Mouse (Mus musculus): ENCODE results near the gene Xxylt1.
A peak's percentile ranks its signal among the peaks of the same experiment; 100 is the strongest.

Xxylt1 gene

GRCm38 (mm10) chr16:30995446-30995845, 85.8 kb downstream of the Xxylt1 start:
- no peak for ATAC-seq (ENCODE audit: insufficient number of reproducible peaks, low FRiP score, low TSS enrichment)

GRCm38 (mm10) chr16:30994881-30995280, 86.4 kb downstream of the Xxylt1 start:
- no peak for ATAC-seq (ENCODE audit: insufficient number of reproducible peaks, low FRiP score, low TSS enrichment)

DNA sequence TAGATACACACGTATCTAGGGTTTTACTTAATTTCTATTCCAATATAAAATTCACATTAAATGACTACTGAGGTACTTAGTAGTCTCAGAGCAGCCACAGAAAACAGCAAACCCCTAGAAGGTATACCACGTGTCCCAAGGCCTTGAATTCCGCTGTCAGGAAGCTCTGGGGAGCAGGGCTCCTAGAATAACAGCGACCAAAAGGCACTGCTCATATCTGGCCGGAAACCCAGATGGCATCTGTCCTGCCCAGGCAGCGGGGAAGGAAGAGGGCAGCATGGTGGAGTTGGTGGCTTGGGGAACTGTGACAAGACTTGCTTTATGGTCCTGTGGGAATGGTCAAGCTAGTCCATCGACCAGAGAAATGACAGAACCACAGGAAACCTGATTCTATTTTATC, 86.9 kb downstream of the Xxylt1 start:
- ATAC-seq (ENCODE audit: insufficient number of reproducible peaks, low FRiP score, low TSS enrichment): no peak

GRCm38 (mm10) chr16:30992568-30992967, 88.7 kb downstream of the Xxylt1 start:
- ATAC-seq (ENCODE audit: insufficient number of reproducible peaks, low FRiP score, low TSS enrichment): peak; percentile 78

GRCm38 (mm10) chr16:30990661-30991060, 90.6 kb downstream of the Xxylt1 start:
- ATAC-seq (ENCODE audit: insufficient number of reproducible peaks, low FRiP score, low TSS enrichment): no peak

GRCm38 (mm10) chr16:30988225-30988624, 93.0 kb downstream of the Xxylt1 start:
- ATAC-seq (ENCODE audit: insufficient number of reproducible peaks, low FRiP score, low TSS enrichment): no peak

DNA sequence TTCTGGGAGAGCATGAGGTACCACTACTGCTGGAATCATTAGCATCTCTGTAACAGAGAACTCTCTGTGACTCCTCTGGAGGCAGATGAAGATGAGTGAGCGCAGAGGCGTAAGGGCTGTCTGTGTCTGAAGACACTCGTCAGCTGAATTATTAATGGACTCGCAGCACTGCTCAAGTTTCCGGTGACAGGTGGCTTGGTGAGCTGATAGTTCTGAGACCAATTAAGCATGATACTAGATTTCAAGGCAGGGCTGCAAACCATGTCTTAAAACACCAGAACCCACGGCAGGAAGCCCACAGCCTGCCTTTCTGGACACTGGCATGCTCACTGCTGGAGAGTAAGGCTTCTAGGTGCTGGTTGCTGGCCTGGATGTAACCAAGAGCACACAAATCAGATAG, 93.5 kb downstream of the Xxylt1 start:
- ATAC-seq (ENCODE audit: insufficient number of reproducible peaks, low FRiP score, low TSS enrichment): no peak

DNA sequence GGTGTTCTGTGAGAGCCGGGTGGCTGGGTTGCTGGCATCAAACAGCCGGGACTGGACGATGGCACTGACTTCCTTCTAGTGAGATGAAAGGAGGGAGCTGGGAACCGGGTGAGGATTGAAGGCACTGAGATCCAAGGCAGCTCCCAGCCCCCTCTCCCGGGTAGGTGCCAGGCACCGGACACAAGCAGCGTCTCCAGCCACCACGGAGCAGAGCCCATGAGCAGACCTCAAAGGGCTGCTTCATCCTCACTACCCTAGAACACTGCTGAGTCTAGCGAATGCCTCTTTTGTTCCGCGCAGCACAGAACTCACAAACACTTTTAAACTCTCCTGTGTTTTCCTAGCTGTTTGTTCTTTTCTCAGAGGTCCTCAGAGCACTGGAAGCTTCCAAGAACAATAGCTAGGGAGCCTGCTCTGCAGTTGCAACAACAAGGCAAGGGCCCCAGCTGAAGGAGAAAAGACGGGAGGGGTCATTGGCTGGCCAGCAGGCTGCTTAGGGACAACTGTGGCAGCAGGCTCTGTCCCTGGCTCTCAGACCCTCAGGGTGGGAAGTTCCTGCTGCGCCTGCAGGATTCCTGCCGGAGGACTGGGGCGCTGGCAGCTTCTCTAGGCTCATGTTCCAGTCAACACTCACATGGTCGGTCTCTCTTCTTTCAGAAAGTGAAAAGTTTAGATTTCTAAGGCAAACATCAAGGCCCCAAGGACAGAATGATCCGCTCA, 96.2 kb downstream of the Xxylt1 start:
- ATAC-seq (ENCODE audit: insufficient number of reproducible peaks, low FRiP score, low TSS enrichment): no peak

- ATAC-seq (ENCODE audit: insufficient number of reproducible peaks, low FRiP score, low TSS enrichment): no peak
Measured at GRCm38 (mm10) chr16:30984101-30984500, 97.1 kb downstream of the Xxylt1 start.

DNA sequence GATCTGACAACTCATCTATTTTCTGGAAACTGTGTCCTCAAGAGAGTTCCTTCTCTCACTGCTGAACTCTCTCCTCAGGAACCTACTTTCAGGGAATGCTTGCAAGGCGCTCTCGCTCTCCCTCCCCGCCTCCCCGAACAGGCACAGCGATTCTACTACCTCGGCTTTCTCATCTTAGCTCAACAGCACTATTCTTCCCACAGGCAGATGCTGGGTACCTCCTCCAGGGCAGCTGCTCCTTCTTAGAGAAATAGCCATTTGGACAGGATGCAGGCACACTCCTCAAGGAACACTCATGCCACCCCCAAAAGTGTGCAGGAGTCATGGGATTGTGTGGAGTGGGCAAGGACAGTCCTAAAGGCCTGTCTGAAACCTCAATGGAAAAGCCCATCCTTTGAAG, 97.5 kb downstream of the Xxylt1 start:
- ATAC-seq (ENCODE audit: insufficient number of reproducible peaks, low FRiP score, low TSS enrichment): no peak

- ATAC-seq (ENCODE audit: insufficient number of reproducible peaks, low FRiP score, low TSS enrichment): no peak
Measured at GRCm38 (mm10) chr16:30983281-30983680, 98.0 kb downstream of the Xxylt1 start.

- ATAC-seq (ENCODE audit: insufficient number of reproducible peaks, low FRiP score, low TSS enrichment): peak; percentile 77
Measured at GRCm38 (mm10) chr16:30981345-30981744, 99.9 kb downstream of the Xxylt1 start.

GRCm38 (mm10) chr16:30979905-30980304, 101.3 kb downstream of the Xxylt1 start:
- no peak for ATAC-seq (ENCODE audit: insufficient number of reproducible peaks, low FRiP score, low TSS enrichment)

DNA sequence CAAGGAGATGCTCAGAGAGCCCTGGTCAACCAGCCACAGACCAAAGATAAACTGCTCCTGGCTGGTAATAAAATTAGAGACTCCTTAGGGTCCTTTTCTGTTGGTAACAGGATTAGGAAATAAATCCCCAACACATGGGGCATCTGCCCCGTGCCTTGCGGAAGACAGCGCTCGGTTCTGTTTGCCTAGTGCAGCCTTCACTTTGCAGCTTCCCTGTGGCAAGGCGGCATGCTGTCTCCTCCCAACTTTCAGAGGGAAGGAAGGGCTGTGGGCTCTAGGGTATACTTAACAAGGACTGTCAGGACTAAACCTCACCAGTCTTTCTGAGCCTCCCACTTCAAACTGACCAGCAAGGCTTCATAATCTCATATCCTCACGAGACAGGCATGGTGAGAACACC, 103.5 kb downstream of the Xxylt1 start:
- ATAC-seq (ENCODE audit: insufficient number of reproducible peaks, low FRiP score, low TSS enrichment): no peak

DNA sequence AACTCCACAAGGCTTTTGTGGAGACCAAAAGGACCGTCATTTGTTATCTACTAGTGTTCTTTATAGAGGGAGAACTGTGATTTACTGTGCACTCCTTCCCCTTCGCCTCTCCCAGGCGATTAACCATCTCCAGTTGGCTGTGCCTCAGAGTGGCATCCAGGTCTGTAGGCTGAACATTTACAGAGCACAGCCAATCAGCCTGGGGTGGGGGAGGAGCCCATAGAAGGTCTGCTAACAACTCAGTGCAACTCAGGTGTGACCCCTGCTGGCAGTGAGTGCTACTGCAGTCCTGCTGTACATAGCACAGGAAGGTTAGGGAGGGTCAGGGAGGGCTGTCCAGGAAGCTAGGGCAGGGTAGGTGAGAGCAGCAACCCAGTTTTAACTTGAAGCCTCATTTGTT, 104.0 kb downstream of the Xxylt1 start:
- ATAC-seq (ENCODE audit: insufficient number of reproducible peaks, low FRiP score, low TSS enrichment): peak; percentile 89

GRCm38 (mm10) chr16:30974549-30974948, 106.7 kb downstream of the Xxylt1 start:
- ATAC-seq (ENCODE audit: insufficient number of reproducible peaks, low FRiP score, low TSS enrichment): no peak

DNA sequence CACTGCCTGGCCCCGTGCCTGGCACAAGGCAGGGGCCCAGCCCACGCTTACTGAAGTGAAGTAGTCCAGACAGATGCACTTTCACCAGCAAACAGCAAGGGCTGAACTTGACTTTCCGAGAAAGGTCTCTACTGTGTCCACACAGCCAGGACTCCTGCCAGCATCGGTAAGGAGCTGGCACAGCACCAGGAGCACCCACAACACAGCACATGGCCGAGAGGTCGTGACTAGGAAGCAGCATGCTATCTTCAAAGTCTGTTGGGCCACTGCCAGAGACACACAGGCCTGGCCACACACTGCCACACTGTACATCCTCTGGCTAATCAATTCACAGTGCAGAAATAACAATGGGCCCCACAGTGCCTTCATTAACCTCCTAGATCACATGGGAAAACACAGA, 107.8 kb downstream of the Xxylt1 start:
- ATAC-seq (ENCODE audit: insufficient number of reproducible peaks, low FRiP score, low TSS enrichment): no peak

DNA sequence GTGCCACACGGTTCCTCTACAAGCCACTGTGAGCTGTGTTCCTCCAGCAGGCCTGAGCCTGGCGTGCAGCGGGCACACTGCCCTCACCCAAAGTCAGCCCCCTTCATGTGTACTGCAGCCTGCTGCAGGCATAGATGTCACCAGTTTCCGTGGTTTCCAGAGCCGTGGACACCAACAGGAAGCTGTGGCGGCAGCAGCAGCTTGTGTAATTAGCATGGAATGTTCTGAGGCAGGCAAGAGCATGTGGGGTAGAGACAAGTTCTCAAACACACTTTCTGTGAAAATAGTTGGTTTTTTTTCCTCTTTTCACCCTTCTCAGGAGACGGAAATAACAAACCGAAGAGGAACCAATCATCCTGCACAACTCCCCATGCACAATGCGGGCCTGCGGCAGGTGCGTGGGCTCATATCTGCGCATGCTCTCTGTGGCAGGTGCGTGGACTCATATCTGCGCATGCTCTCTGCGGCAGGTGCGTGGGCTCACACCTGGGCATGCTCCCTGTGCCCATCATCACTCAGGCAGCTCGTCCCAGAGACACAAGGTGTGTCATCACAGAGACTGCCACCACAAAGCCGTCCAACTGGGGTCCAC, 109.2 kb downstream of the Xxylt1 start:
- ATAC-seq (ENCODE audit: insufficient number of reproducible peaks, low FRiP score, low TSS enrichment): no peak

- ATAC-seq (ENCODE audit: insufficient number of reproducible peaks, low FRiP score, low TSS enrichment): peak; percentile 31; the same call in 1 of the 2 replicates
Measured at GRCm38 (mm10) chr16:30969266-30970064, 111.8 kb downstream of the Xxylt1 start.

GRCm38 (mm10) chr16:30968402-30969151, 112.7 kb downstream of the Xxylt1 start:
- ATAC-seq (ENCODE audit: insufficient number of reproducible peaks, low FRiP score, low TSS enrichment): no peak

DNA sequence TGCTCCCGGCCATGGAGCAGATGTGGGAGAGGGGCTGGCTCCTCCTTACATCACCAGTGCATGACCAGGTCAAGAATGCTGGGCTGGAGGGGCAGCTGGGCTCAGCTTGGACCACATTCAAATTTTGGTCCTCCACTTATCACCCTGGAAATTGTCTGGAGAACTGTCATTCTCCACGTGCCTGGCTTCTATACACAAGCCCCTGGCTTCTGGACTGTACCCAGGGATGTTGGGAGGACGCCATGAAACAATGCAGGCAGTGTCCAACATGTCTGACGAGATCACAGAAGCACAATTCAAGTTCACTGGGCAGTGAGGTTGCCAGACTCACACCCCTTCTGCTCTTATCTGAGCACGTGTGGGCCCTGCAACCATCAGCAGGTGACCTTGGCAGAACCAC, 114.5 kb downstream of the Xxylt1 start:
- no peak for ATAC-seq (ENCODE audit: insufficient number of reproducible peaks, low FRiP score, low TSS enrichment)

All from cerebellum, adult (tissue).